Mouse (Mus musculus) retina, adult 2 months (tissue): Measurements from ENCODE around the gene Gm14403.
"Not testable (repeated sequence)": the region's sequence is repeated elsewhere in the genome, so short reads cannot be mapped to it uniquely, and the experiment has no call there.

Experiments
- DNase-seq: peaks from one replicate; pipeline ENCODE4 v3.0.0-alpha.2; 2012; ENCODE audit warnings: low read depth, low spot score

Gm14403 gene

GRCm38 (mm10) chr2:177498067-177498466 is at the start of gene Gm14403:
Gm14403 (plus strand) TSS chr2:177498215.
- DNase-seq, result peak; percentile 3

GRCm38 (mm10) chr2:177464676-177465075 is 33.3 kb upstream of the Gm14403 start, which contains the start of gene Zfp970:
Zfp970 (plus strand) TSS chr2:177464733.
- not testable (repeated sequence) for DNase-seq

DNA sequence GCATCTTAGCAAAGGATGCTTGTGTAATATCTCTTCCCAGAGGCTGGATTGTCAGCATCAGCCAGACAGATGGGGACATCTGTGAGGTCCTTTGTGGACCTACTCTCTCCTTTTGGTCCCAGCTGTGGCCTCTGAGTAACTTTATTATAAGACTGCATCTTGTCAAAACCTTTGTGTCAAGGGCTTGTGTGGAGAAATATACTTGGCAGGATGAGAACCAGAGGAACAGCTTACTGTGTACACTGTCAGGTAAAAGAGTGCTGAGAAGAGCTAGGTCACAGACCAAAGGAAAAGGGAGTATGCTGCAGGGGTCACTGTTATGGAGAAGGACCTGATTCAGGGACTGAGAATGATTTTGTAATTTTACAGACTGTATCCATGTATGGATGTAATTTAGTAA is 29.8 kb upstream of the Gm14403 start:
- not testable (repeated sequence) for DNase-seq

DNA sequence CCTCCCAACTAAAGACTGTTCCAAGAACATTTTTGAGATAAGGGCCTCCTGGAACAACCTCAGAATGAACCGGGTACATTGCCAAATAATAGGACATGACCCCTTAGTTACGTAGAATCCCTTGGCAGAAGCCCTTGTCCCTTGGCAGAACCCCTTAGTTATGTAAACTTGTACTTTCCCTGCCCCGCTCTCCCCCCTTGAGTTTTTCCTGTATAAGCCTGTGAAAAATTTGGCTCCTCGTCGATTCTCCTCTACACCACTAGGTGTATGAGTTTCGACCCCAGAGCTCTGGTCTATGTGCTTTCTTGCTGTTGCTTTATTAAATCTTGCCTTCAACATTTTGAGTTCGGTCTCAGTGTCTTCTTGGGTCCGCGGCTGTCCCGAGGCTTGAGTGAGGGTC is 25.8 kb upstream of the Gm14403 start:
- DNase-seq, result not testable (repeated sequence)

- DNase-seq, result not testable (repeated sequence)
Measured at GRCm38 (mm10) chr2:177481971-177482370, 16.0 kb upstream of the Gm14403 start.

DNA sequence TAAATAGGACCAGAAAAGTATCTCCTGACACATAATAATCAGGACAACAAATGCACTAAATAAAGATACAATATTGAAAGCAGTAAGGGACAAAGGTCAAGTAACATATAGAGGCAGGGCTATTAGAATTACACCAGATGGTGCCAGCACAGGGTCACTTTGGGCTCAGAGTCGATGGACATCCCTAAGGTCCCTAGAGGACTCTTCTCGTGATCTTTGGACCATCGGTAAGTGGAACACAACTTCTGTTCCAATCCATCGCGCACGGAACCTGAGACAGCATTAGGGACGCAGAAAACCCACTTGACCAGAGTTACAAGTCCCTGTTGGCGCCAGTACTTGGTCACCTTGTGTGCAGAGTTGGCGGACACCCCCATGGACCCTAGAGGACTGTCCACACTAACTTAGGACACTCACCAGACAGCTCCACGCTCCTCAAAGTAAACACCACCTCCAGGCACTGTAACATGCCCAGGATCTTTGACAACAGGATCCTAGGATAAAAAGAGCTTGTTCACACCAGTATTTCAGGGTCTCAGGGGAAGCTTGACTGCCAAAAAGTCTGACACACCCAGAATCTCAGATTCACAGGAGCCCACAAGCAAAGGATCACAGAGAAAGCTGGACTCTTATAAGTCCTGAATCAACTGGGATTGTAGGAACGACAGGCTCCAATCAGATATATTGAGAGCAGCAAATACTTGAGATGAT is 14.6 kb upstream of the Gm14403 start:
- DNase-seq, result not testable (repeated sequence)

GRCm38 (mm10) chr2:177499182-177499581 is 1.2 kb downstream of the Gm14403 start:
- DNase-seq, result not testable (repeated sequence)

DNA sequence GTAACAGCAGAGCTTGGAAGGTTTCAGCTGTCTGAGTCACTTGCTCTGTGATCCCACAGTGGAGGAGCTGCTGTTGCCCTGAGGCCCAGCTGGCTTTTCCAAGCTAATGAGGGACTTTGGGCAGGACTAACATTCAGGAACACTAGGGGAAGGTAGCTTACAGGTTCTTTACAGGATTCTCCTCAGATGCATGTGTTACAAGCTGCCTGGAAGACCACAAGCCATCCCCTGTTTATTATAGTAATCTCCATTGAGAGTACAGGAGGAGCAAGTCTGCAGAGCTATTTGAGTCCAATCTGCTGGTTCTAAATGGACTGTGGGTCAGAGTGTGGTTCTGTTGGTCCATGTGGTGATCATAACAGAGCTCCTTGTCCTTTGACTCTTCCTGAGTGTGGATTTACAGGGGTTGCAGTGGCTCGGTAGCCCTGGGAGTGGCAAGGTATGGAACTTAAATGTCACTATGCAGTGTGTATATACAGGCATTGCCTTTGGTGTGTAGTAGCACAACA is 7.2 kb downstream of the Gm14403 start:
- not testable (repeated sequence) for DNase-seq

DNA sequence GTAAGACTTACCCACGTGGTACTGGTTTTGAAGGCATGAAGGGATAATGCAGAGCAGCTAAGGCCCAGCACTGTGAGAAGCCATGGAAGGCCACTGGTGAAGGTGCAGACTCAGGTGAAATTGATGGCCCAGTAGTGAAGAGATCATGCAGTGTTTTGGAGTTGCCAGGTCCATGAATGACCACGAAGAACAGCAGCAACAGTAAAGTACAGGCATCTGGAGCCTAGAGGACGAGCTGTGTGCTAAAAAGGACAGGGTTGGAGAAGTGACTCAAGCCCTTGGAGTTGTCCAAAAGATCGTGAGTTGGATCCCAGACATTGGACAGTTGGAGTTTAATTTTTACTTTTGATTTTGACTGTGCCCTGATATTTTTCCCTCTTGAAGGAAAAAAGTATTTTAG is 13.4 kb downstream of the Gm14403 start:
- DNase-seq, result not testable (repeated sequence)

DNA sequence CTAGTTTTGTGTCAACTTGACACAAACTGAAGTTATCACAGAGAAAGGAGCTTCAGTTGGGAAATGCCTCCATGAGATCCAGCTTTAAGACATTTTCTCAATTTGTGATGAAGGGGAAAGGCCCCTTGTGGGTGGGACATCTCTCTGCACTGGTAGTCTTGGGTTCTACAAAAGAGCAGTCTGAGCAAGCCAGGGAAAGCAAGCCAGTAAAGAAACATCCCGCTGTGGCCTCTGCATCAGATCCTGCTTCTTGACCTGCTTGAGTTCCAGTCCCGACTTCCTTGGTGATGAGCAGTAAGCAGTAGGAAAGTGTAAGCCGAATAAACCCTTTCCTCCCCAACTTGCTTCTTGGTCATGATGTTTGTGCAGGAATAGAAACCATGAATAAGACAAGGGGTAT is 14.0 kb downstream of the Gm14403 start:
- not testable (repeated sequence) for DNase-seq

GRCm38 (mm10) chr2:177513991-177514479 is 16.0 kb downstream of the Gm14403 start:
- not testable (repeated sequence) for DNase-seq

DNA sequence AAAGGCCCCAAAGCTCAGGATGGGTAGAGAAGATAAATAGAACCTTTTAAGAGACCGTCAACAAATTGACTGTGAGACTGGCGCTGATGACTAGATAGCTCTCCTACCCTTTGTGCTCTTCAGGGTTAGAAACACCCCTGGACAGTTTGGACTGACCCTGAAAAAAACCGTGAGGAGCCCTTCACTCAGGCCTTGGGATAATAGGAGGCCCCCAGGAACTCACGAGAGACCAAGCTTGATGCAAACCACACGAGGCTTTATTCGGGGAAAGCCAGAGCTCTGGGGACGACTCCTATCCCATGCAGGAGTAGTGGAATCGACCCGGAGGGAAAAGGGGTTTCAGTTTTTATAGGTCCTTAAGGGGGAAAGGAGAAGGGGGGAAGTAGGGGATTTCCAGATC is 19.7 kb downstream of the Gm14403 start:
- DNase-seq, result not testable (repeated sequence)

DNA sequence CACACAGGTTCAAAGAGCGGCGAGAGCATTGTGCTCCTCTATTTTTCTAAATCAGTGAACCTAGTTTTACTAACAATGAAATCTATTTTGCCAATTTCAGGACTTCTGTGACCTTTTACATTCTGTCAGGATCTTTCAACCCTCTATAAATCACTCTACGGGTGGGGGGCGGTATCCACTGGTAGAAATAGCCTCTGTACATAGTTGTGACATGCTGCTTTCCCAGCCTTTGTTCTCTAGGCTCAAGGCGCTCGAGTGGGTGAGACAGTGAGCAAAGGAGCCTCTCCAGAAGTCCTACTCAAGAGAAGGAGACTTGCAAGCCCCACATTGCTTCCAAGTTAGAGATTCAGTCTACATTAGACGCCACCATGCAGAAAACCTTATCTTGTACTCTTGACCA is 20.3 kb downstream of the Gm14403 start:
- DNase-seq, result not testable (repeated sequence)

- DNase-seq, result not testable (repeated sequence)
Measured at GRCm38 (mm10) chr2:177518960-177519359, 20.9 kb downstream of the Gm14403 start.

GRCm38 (mm10) chr2:177520035-177520434 is 22.0 kb downstream of the Gm14403 start:
- no peak for DNase-seq

GRCm38 (mm10) chr2:177523061-177523460 is 25.0 kb downstream of the Gm14403 start:
- DNase-seq, result no peak

DNA sequence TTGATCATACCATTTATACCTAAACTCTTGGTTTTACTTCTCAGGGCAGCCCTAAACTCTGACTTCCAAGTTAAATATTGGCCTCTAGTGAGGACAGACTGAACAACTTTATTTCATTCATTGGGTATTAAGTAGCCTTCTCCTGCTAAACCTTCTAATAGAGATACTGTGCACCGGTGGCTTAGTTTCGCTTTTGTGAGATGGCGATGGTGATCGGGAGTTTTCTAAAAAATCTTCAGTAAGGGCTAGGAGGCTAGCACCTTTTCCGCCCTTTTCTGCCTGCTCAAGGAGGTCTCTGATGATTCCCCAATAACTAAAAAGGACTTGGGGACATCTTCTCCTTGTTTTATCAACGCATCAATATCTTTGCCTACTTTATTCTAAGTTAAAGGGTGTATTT is 25.7 kb downstream of the Gm14403 start:
- DNase-seq, result not testable (repeated sequence)

GRCm38 (mm10) chr2:177524171-177524570 is 26.2 kb downstream of the Gm14403 start:
- DNase-seq, result not testable (repeated sequence)

- no peak for DNase-seq
Measured at GRCm38 (mm10) chr2:177535876-177536275, 37.9 kb downstream of the Gm14403 start.

DNA sequence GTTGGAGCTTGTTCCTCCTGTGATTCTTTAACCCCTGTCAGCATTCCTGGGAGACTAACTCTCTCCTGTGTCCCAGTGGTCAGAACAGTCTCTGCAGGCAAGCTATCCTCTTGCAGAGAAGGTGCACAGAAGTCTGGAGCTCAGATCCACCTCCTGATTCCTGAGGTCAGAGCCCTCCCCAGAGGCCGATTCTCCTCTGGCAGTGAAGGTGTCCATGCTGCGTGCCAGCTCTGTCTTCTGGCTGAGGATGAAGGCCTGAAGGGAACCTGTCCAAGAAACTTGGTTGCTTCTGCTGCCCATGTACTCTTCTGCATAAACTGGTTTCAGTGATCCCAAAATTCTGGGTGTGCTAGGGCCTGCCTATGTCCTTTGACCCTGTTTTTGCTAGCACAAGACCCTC is 39.1 kb downstream of the Gm14403 start:
- DNase-seq, result not testable (repeated sequence)

- not testable (repeated sequence) for DNase-seq
Measured at GRCm38 (mm10) chr2:177537717-177538116, 39.7 kb downstream of the Gm14403 start.

DNA sequence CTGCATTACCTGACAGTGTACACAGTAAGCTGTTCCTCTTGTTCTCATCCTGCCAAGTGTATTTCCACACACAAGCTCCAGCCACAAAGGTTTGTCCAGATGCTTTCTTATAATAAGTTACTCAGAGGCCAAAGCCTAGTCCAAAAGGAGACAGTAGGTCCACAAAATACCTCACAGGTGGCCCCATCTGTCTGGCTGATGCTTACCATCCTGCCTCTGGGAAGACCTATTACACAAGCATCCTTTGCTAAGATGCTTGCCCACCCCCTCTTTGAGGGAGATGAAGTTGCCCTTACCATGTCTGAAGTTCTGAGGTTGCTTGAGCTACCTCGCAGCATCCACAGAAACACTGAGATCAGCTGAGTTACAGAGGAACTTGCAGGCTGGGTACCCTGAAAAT is 57.2 kb downstream of the Gm14403 start:
- DNase-seq, result not testable (repeated sequence)
